Mouse (Mus musculus): ENCODE data around the gene Csnk1e. TPM values are rescaled to one million over a fixed set of nuclear protein-coding genes. Genes with fewer than 3 reads are reported as not detected.

The Csnk1e gene
- polyA plus RNA-seq, 2 experiments = 3.7 to 9.8 TPM

- ATAC-seq (ENCODE audit: insufficient read depth) = no peak
- no peaks in the 10 kb centered on the region; the same call in 1 of the 2 replicates for H3K27me3 ChIP-seq (ENCODE audit: control insufficient read depth, insufficient read depth, low read length)
- 28% methylated on average over 11 of the region's 11 CpGs for whole genome bisulfite sequencing (ENCODE audit: insufficient replicate concordance)
- no peaks in the 10 kb centered on the region for H3K36me3 ChIP-seq (replicated peaks; ENCODE audit: control insufficient read depth, insufficient read depth, low read depth)
- peak overlapping the region; percentile 70 for H3K9ac ChIP-seq (replicated peaks)
- peak overlapping the region; percentile 64 for H3K4me3 ChIP-seq (ENCODE audit: insufficient read depth in 1 of 2, low read depth in 2 of 2, low read length in 2 of 2)
- no peak for DNase-seq (ENCODE audit: low read depth in 3 of 3, low spot score in 3 of 3)
- no peak overlapping the region for H3K27ac ChIP-seq
- peak overlapping the region; percentile 71 for H3K4me2 ChIP-seq (ENCODE audit: low read depth)
- H3K9me3 ChIP-seq (ENCODE audit: control insufficient read depth, low read length) = no peaks in the 10 kb centered on the region
- no peak for TF ChIP-seq EP300 (IDR thresholded peaks at IDR 0.05; ENCODE audit: low read depth)
- TF ChIP-seq CTCF (IDR thresholded peaks at IDR 0.05; ENCODE audit: low read depth) = no peak
- H3K4me1 ChIP-seq (replicated peaks; ENCODE audit: control insufficient read depth in 2 of 2, insufficient read depth in 2 of 2, low read length in 1 of 2) = peaks cover 0 to 4% of the 10 kb centered on the region in 2 experiments; a peak in 2 of 4 replicates
Measured at GRCm38 (mm10) chr15:79440651-79441330, 14.6 kb downstream of the Csnk1e start.

GRCm38 (mm10) chr15:79440223-79440622, 15.1 kb downstream of the Csnk1e start:
- H3K9ac ChIP-seq (replicated peaks) = no peak overlapping the region
- H3K4me1 ChIP-seq (replicated peaks; ENCODE audit: control insufficient read depth in 2 of 2, insufficient read depth in 2 of 2, low read length in 1 of 2) = peaks cover 2 to 9% of the 10 kb centered on the region in 2 experiments
- ATAC-seq (ENCODE audit: insufficient read depth) (no peak), DNase-seq (ENCODE audit: low read depth in 3 of 3, low spot score in 3 of 3) (no peak)
- TF ChIP-seq EP300 (IDR thresholded peaks at IDR 0.05; ENCODE audit: low read depth) (no peak), CTCF (IDR thresholded peaks at IDR 0.05; ENCODE audit: low read depth) (no peak)
- H3K4me2 ChIP-seq (ENCODE audit: low read depth) = no peak overlapping the region
- no peaks in the 10 kb centered on the region; the same call in 1 of the 2 replicates for H3K27me3 ChIP-seq (ENCODE audit: control insufficient read depth, insufficient read depth, low read length)
- H3K4me3 ChIP-seq (ENCODE audit: insufficient read depth in 1 of 2, low read depth in 2 of 2, low read length in 2 of 2) = no peak overlapping the region
- WGBS (ENCODE audit: insufficient replicate concordance) = 64% methylated on average over 4 of the region's 4 CpGs
- H3K27ac ChIP-seq = no peak overlapping the region
- H3K36me3 ChIP-seq (replicated peaks; ENCODE audit: control insufficient read depth, insufficient read depth, low read depth) = no peaks in the 10 kb centered on the region
- H3K9me3 ChIP-seq (ENCODE audit: control insufficient read depth, low read length) = no peaks in the 10 kb centered on the region

DNA sequence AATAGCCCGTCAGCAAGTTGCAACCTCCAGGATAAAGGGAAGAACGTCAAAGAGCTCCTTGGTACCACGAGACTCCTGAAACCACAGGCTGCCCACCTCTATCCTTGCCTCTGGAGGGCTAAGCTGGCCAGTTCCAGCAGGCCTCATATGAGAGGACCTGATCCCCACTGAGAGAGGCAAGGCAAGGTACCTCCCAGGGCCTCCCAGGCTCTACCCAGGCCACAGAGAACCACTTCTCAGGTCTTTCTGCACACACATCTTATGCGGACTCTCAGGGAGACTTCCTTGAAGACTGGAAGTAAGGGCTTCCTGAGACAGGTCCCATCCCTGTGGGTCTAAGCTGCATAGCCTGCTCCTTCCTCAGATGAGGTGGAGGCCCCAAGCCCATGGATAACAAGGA, 16.0 kb downstream of the Csnk1e start:
- no peaks in the 10 kb centered on the region; the same call in 1 of the 2 replicates for H3K27me3 ChIP-seq (ENCODE audit: control insufficient read depth, insufficient read depth, low read length)
- WGBS (ENCODE audit: insufficient replicate concordance) = 63% methylated on average over 4 of the region's 4 CpGs
- no peaks in the 10 kb centered on the region for H3K36me3 ChIP-seq (replicated peaks; ENCODE audit: control insufficient read depth, insufficient read depth, low read depth)
- no peak overlapping the region for H3K27ac ChIP-seq
- no peak overlapping the region for H3K9ac ChIP-seq (replicated peaks)
- H3K4me3 ChIP-seq (ENCODE audit: insufficient read depth in 1 of 2, low read depth in 2 of 2, low read length in 2 of 2) = no peak overlapping the region
- no peak for DNase-seq (ENCODE audit: low read depth in 3 of 3, low spot score in 3 of 3)
- no peak overlapping the region for H3K4me2 ChIP-seq (ENCODE audit: low read depth)
- TF ChIP-seq CTCF (IDR thresholded peaks at IDR 0.05; ENCODE audit: low read depth) (no peak), EP300 (IDR thresholded peaks at IDR 0.05; ENCODE audit: low read depth) (no peak)
- H3K4me1 ChIP-seq (replicated peaks; ENCODE audit: control insufficient read depth in 2 of 2, insufficient read depth in 2 of 2, low read length in 1 of 2) = peaks cover 4 to 10% of the 10 kb centered on the region in 2 experiments
- H3K9me3 ChIP-seq (ENCODE audit: control insufficient read depth, low read length) = no peaks in the 10 kb centered on the region
- ATAC-seq (ENCODE audit: insufficient read depth) = no peak

- Histone ChIP-seq H3K9me3 (ENCODE audit: control insufficient read depth, low read length) (no peaks in the 10 kb centered on the region), H3K27me3 (ENCODE audit: control insufficient read depth, insufficient read depth, low read length) (no peaks in the 10 kb centered on the region; the same call in 1 of the 2 replicates), H3K4me2 (ENCODE audit: low read depth) (no peak overlapping the region), H3K4me3 (ENCODE audit: insufficient read depth in 1 of 2, low read depth in 2 of 2, low read length in 2 of 2) (no peak overlapping the region), H3K9ac (replicated peaks) (no peak overlapping the region), H3K36me3 (replicated peaks; ENCODE audit: control insufficient read depth, insufficient read depth, low read depth) (no peaks in the 10 kb centered on the region), H3K27ac (no peak overlapping the region), H3K4me1 (replicated peaks; ENCODE audit: control insufficient read depth in 2 of 2, insufficient read depth in 2 of 2, low read length in 1 of 2) (peaks cover 4 to 10% of the 10 kb centered on the region in 2 experiments)
- WGBS (ENCODE audit: insufficient replicate concordance) = 68% methylated on average over 8 of the region's 8 CpGs
- no peak for ATAC-seq (ENCODE audit: insufficient read depth)
- no peak for TF ChIP-seq EP300 (IDR thresholded peaks at IDR 0.05; ENCODE audit: low read depth)
- TF ChIP-seq CTCF (IDR thresholded peaks at IDR 0.05; ENCODE audit: low read depth) = no peak
- DNase-seq (ENCODE audit: low read depth in 3 of 3, low spot score in 3 of 3) = no peak
Measured at GRCm38 (mm10) chr15:79438816-79439215, 16.6 kb downstream of the Csnk1e start.

GRCm38 (mm10) chr15:79438209-79438810, 17.1 kb downstream of the Csnk1e start:
- no peaks in the 10 kb centered on the region for H3K36me3 ChIP-seq (replicated peaks; ENCODE audit: control insufficient read depth, insufficient read depth, low read depth)
- WGBS (ENCODE audit: insufficient replicate concordance) = 77% methylated on average over 6 of the region's 6 CpGs
- no peak overlapping the region for H3K4me2 ChIP-seq (ENCODE audit: low read depth)
- H3K27ac ChIP-seq = no peak overlapping the region
- DNase-seq (ENCODE audit: low read depth in 3 of 3, low spot score in 3 of 3) = no peak
- TF ChIP-seq CTCF (IDR thresholded peaks at IDR 0.05; ENCODE audit: low read depth) (no peak), EP300 (IDR thresholded peaks at IDR 0.05; ENCODE audit: low read depth) (no peak)
- no peak for ATAC-seq (ENCODE audit: insufficient read depth)
- no peaks in the 10 kb centered on the region for H3K9me3 ChIP-seq (ENCODE audit: control insufficient read depth, low read length)
- H3K9ac ChIP-seq (replicated peaks) = no peak overlapping the region
- H3K27me3 ChIP-seq (ENCODE audit: control insufficient read depth, insufficient read depth, low read length) = no peaks in the 10 kb centered on the region; the same call in 1 of the 2 replicates
- peaks cover 4 to 10% of the 10 kb centered on the region in 2 experiments for H3K4me1 ChIP-seq (replicated peaks; ENCODE audit: control insufficient read depth in 2 of 2, insufficient read depth in 2 of 2, low read length in 1 of 2)
- H3K4me3 ChIP-seq (ENCODE audit: insufficient read depth in 1 of 2, low read depth in 2 of 2, low read length in 2 of 2) = no peak overlapping the region
